Mouse (Mus musculus): ENCODE measurements around the gene Pxmp4.

Pxmp4 gene

GRCm38 (mm10) chr2:154572996-154573395 is 30.5 kb downstream of the Pxmp4 start:
- no peak for DNase-seq (ENCODE audit: low read depth)

- no peak for DNase-seq (ENCODE audit: low read depth)
Observed at GRCm38 (mm10) chr2:154571976-154572375, 31.5 kb downstream of the Pxmp4 start.

GRCm38 (mm10) chr2:154571266-154571665 is 32.2 kb downstream of the Pxmp4 start:
- peak; percentile 18 for DNase-seq (ENCODE audit: low read depth)

- peak; percentile 26 for DNase-seq (ENCODE audit: low read depth)
Observed at GRCm38 (mm10) chr2:154570666-154571065, 32.8 kb downstream of the Pxmp4 start.

- DNase-seq (ENCODE audit: low read depth), result peak; percentile 95
Observed at GRCm38 (mm10) chr2:154569836-154570286, 33.6 kb downstream of the Pxmp4 start, which contains the start of gene E2f1. Gene E2f1, minus strand, starts transcription at chr2:154569892.

GRCm38 (mm10) chr2:154569071-154569748 is 34.3 kb downstream of the Pxmp4 start:
- DNase-seq (ENCODE audit: low read depth), result peak; percentile 73

GRCm38 (mm10) chr2:154568329-154569070 is 35.0 kb downstream of the Pxmp4 start:
- no peak for DNase-seq (ENCODE audit: low read depth)

GRCm38 (mm10) chr2:154567766-154568165 is 35.7 kb downstream of the Pxmp4 start:
- no peak for DNase-seq (ENCODE audit: low read depth)

GRCm38 (mm10) chr2:154566641-154567040 is 36.9 kb downstream of the Pxmp4 start:
- DNase-seq (ENCODE audit: low read depth), result no peak

- no peak for DNase-seq (ENCODE audit: low read depth)
Observed at GRCm38 (mm10) chr2:154565562-154565961, 37.9 kb downstream of the Pxmp4 start.

GRCm38 (mm10) chr2:154563612-154564170 is 39.8 kb downstream of the Pxmp4 start:
- no peak for DNase-seq (ENCODE audit: low read depth)

- peak; percentile 50 for DNase-seq (ENCODE audit: low read depth)
Observed at GRCm38 (mm10) chr2:154558264-154559039, 45.1 kb downstream of the Pxmp4 start, which contains the start of gene Necab3. Gene Necab3, minus strand, starts transcription at chr2:154558890.

GRCm38 (mm10) chr2:154557184-154557832 is 46.2 kb downstream of the Pxmp4 start:
- no peak for DNase-seq (ENCODE audit: low read depth)

GRCm38 (mm10) chr2:154555235-154555634 is 48.3 kb downstream of the Pxmp4 start:
- no peak for DNase-seq (ENCODE audit: low read depth)

- peak; percentile 71 for DNase-seq (ENCODE audit: low read depth)
Observed at GRCm38 (mm10) chr2:154552424-154552907, 51.0 kb downstream of the Pxmp4 start.

GRCm38 (mm10) chr2:154551927-154552326 is 51.6 kb downstream of the Pxmp4 start:
- DNase-seq (ENCODE audit: low read depth), result no peak

- DNase-seq (ENCODE audit: low read depth), result no peak
Observed at GRCm38 (mm10) chr2:154551476-154551875, 52.0 kb downstream of the Pxmp4 start, which contains the start of gene Actl10. Gene Actl10, plus strand, starts transcription at chr2:154551776.

GRCm38 (mm10) chr2:154550937-154551336 is 52.6 kb downstream of the Pxmp4 start:
- DNase-seq (ENCODE audit: low read depth), result no peak

GRCm38 (mm10) chr2:154549886-154550189 is 53.7 kb downstream of the Pxmp4 start:
- DNase-seq (ENCODE audit: low read depth), result no peak

GRCm38 (mm10) chr2:154549127-154549885 is 54.2 kb downstream of the Pxmp4 start:
- peak; percentile 47 for DNase-seq (ENCODE audit: low read depth)

- DNase-seq (ENCODE audit: low read depth), result no peak
Observed at GRCm38 (mm10) chr2:154548688-154549087, 54.8 kb downstream of the Pxmp4 start.

Measured in naive thymus-derived CD4-positive, alpha-beta T cell, adult 2 months (primary cell).